Mouse (Mus musculus) testis, postnatal 10 days (tissue): ENCODE measurements around the gene Hopx.
"Not testable (repeated sequence)": the region's sequence is repeated elsewhere in the genome, so short reads cannot be mapped to it uniquely, and the experiment has no call there.

Source experiments
- DNase-seq: peaks from one replicate; pipeline ENCODE4 v3.0.0; 2021; ENCODE audit warnings: low spot score

The Hopx gene

GRCm38 (mm10) chr5:77099997-77100380 is 14.9 kb downstream of the Hopx start:
- no peak for DNase-seq

GRCm38 (mm10) chr5:77099317-77099996 is 15.5 kb downstream of the Hopx start:
- no peak for DNase-seq

GRCm38 (mm10) chr5:77098874-77099273 is 16.0 kb downstream of the Hopx start:
- no peak for DNase-seq

- DNase-seq: no peak
Measured at GRCm38 (mm10) chr5:77097686-77098085, 17.2 kb downstream of the Hopx start.

- not testable (repeated sequence) for DNase-seq
Measured at GRCm38 (mm10) chr5:77096194-77096593, 18.7 kb downstream of the Hopx start.

- DNase-seq: peak; percentile 83
Measured at GRCm38 (mm10) chr5:77094510-77095491, 20.1 kb downstream of the Hopx start.

- no peak for DNase-seq
Measured at GRCm38 (mm10) chr5:77093961-77094360, 21.0 kb downstream of the Hopx start.

- DNase-seq: no peak
Measured at GRCm38 (mm10) chr5:77092531-77092930, 22.4 kb downstream of the Hopx start.

GRCm38 (mm10) chr5:77091923-77092322 is 23.0 kb downstream of the Hopx start:
- DNase-seq: no peak

- DNase-seq: no peak
Measured at GRCm38 (mm10) chr5:77090521-77091096, 24.3 kb downstream of the Hopx start.

GRCm38 (mm10) chr5:77089901-77090300 is 25.0 kb downstream of the Hopx start:
- DNase-seq: no peak

- peak; percentile 73 for DNase-seq
Measured at GRCm38 (mm10) chr5:77089294-77089693, 25.6 kb downstream of the Hopx start.

GRCm38 (mm10) chr5:77087122-77087521 is 27.8 kb downstream of the Hopx start:
- no peak for DNase-seq

- no peak for DNase-seq
Measured at GRCm38 (mm10) chr5:77086541-77086940, 28.4 kb downstream of the Hopx start.

GRCm38 (mm10) chr5:77085753-77086450 is 29.0 kb downstream of the Hopx start:
- no peak for DNase-seq

- DNase-seq: no peak
Measured at GRCm38 (mm10) chr5:77084418-77084817, 30.5 kb downstream of the Hopx start.

GRCm38 (mm10) chr5:77082735-77083134 is 32.2 kb downstream of the Hopx start:
- DNase-seq: no peak

- no peak for DNase-seq
Measured at GRCm38 (mm10) chr5:77080761-77081160, 34.2 kb downstream of the Hopx start.

GRCm38 (mm10) chr5:77075951-77076350 is 39.0 kb downstream of the Hopx start:
- no peak for DNase-seq

- peak; percentile 63 for DNase-seq
Measured at GRCm38 (mm10) chr5:77074914-77075313, 40.0 kb downstream of the Hopx start.

GRCm38 (mm10) chr5:77073794-77074193 is 41.1 kb downstream of the Hopx start:
- no peak for DNase-seq

GRCm38 (mm10) chr5:77071626-77072025 is 43.3 kb downstream of the Hopx start:
- no peak for DNase-seq
